Mouse (Mus musculus) kidney, postnatal 36 days (tissue): ENCODE results near the gene Macrod1.
"Not testable (repeated sequence)": the region's sequence is repeated elsewhere in the genome, so short reads cannot be mapped to it uniquely, and the experiment has no call there.

ENCODE experiments used
- DNase-seq, 2 experiments: peaks; one replicate each; pipeline ENCODE4 v3.0.0; 2021 to 2022; ENCODE audit warnings: mixed read lengths in 2 of 2

The Macrod1 gene

GRCm38 (mm10) chr19:7057126-7057721 is 614 bp downstream of the Macrod1 start:
- peak; percentile 71 to 87 for DNase-seq

DNA sequence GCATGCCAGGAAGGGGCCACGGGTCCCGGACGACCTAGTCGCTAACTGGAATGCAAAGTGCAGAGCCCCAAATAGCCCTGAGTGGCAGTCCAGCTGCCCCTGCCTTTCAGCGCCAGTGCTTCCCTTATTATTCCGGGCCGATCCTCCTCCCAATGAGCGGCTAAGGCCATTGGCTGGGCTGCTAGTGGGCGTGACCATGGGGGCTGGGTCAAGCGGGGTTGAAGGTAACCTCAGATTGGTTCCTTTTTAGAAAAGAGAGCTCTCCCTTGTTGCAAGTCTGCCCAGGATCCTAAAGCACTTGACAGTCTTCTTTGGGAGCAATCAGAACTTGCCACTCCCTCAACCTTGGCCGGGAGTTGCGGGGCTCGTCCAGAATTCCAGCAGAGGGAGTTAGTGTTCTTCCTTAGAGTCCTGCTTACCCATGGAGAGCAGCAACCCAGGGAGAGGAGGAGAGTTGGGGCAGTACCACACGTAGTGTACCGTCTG is 1.2 kb downstream of the Macrod1 start:
- DNase-seq = peak; percentile 93

DNA sequence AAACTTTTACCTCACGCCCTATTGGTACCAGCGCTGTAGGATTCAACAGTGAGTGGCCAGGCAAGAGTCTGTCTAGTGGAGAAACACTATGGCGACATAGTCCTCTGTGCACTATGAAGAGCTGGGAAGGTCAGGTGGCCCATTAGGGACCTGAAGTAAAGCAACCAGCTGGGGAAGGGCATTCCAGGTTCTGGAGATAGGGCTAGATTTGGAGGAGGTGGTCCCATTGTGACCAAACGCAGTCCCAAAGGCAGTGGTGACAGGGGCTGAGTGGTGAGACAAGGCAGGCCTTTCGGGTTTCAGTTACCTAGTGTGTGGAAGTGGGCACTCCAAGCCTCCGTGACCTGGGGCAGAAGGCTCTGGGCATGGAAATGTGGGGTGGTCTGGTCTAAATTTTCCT is 1.9 kb downstream of the Macrod1 start:
- DNase-seq = no peak

DNA sequence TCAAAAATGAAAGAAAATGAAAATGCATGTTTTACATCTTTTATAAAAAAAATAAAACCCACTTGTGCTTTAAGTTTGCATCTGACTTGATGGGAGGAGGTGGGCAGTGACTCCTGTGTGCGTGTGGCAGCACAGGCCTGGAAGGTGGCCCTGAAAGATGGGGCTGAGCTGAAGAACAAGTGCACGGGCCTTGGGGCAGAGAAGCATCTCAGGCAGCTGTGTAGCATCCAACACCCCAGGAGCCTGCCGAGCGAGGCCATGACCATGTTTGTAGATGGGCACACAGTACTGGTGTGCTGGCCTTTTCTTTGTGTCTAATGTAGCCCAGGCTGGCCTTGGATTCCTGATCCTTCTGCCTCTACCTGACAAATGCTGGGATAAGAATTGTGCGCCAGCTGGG is 5.5 kb downstream of the Macrod1 start:
- DNase-seq = no peak

- no peak for DNase-seq
These were observed 6.3 kb downstream of the Macrod1 start for GRCm38 (mm10) chr19:7062916-7063315.

DNA sequence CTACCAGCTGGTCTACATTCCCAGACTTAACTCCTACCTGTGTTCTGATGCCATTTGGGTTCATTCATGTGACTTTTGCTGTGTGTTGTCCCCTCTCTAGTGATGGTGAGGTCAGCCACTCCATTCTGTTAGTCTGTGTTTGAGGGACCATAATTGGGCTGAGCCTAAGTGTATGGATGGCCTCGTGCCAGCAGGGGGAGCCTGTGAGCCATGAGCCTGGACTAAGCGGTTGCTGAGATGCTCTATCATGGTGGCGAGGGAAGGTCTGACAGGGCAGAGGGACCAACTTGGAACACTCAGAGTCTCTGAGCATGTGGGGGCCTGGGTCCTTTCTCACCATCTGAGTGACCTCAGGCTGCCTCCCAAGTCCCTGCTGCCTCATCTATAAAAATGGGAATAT is 8.0 kb downstream of the Macrod1 start:
- peak; percentile 81 to 94 for DNase-seq

DNA sequence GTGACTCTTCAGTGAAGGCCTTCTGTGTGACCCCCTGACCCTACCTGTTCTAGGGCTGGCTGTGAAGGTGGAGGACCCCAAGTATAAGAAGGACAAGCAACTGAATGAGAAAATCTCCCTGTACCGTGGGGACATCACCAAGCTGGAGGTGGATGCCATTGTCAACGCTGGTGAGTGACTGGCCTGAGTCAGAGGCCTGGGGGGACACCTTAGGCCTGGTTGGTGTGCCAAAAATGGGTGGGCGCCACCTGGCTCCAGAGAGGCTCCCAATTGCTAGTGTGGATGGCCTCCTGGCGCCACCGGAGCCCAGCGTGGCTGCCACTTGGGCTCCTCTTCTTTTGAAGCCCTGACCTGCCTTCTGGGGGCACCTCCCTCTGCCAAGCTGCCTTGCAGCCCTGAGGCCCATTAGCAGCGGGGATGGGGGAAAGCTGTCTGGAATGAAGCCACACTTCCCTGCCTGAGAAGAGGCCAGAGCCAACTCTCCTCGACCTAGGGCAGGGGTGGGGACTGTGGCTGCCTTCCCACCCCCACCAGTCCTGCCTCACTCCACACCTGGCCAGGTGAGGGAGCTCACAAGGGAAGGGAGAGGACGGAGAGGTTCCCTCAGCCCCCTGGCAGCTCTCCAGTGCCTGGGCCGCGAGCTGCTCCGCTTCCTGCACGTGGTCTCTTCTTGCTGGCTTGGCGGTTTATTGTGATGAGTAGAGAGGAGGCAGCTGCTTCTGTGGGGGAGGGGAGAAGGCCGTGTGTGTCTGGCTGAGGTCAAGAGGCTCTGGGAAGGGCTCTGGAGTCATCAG is 9.6 kb downstream of the Macrod1 start:
- peak; percentile 82 to 83 for DNase-seq

DNA sequence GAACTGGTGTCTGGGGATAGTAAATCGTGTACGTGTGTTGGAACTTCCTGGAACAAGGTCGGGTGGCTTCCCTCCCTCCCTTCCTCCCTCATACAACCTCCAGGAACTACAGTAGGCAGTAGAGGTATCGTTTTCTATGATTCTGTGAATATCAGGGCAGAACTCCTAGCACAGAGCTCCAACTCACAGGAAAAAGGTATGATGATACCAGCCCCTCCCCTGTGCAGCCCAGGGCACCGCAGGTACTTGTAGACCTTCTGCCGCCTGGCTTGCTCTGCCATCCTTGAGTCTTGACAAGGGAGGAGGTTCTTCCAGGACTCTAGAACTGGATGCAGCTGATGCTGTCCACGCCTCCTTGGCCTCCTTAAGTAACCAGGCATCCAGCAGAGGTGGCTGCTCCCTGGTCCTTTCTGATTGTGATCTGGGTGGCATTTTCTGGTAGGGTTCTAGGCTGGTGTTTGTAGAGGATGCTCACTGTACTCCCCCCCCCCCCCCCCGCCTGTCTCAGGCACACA is 10.3 kb downstream of the Macrod1 start:
- DNase-seq = no peak

DNA sequence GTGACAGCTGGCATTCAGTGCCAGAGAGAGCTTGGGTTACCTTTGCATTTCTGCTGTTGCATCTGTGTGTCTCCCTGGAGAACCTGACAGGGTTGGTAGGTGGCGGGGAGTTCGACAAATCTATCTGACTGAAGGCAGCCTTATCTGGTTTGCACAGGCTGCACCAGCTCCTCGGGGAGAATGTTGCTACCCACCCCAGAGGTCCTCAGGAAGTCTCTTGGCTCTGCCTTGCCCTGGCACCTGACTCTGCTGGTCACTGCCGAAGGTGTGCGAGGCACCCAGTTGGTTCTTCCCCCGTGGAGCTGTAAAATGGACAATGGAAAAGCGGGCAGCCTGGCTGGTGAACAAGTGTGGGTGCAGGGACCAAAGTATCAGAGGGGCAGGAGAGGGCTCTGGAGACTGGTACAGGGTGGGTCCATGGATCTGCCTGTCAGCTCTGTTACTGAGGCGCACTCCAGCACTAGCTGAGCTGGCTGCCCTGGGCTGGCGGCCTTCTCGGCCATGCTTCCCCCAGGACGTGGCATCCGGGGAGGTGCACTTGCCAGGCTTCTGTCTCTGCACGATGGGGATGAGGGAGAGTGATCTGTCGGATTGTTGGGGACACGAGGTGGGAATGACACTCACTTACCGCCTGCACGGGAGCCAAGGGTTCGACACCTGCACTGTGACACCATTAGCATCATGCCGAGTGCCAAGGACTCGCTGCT is 10.9 kb downstream of the Macrod1 start:
- DNase-seq = no peak

DNA sequence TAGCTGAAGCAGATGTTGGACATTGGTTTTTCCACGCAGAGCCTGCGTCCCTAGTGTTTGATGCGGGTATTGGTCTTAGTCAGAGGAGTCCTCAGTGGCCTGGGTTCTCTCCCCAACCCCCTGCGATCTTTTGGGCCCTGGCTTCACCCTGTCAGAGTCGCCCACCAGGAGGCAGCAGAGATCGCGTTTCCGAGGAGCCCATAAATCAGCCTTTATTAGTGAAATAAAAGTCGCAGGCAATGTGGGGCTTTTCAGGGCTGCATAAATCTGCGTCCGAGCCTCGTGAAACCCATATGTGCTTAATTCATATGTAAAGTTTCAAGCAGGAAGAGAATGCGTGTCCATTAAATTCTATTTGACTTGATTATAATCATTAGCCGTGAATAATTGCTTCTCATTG is 11.5 kb downstream of the Macrod1 start:
- peak; percentile 71 to 93 for DNase-seq

GRCm38 (mm10) chr19:7068661-7069531 is 12.3 kb downstream of the Macrod1 start:
- DNase-seq = no peak

- no peak for DNase-seq
These were observed 13.5 kb downstream of the Macrod1 start for GRCm38 (mm10) chr19:7069781-7070763.

DNA sequence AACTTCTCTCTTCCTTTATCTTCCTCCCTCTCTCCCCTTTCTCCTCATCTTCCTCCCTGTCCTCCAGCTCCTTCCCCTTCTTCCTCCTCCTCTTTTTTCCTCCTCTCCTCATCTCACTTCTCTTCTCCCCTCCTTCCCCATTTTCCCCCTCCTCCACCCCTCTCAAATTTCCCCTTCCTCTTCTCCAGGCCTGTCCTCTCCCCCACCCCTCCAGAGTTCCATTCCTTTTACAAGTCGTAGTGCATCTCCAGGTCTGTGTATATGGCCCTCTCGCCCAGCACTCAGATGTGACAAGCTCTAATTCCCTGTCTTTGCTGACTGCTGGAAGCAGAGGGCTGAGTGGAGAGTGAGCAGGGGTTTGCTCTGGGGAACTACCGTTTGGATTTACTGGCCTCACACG is 14.2 kb downstream of the Macrod1 start:
- no peak for DNase-seq

GRCm38 (mm10) chr19:7072221-7072620 is 15.6 kb downstream of the Macrod1 start:
- DNase-seq = peak; percentile 52 to 69

DNA sequence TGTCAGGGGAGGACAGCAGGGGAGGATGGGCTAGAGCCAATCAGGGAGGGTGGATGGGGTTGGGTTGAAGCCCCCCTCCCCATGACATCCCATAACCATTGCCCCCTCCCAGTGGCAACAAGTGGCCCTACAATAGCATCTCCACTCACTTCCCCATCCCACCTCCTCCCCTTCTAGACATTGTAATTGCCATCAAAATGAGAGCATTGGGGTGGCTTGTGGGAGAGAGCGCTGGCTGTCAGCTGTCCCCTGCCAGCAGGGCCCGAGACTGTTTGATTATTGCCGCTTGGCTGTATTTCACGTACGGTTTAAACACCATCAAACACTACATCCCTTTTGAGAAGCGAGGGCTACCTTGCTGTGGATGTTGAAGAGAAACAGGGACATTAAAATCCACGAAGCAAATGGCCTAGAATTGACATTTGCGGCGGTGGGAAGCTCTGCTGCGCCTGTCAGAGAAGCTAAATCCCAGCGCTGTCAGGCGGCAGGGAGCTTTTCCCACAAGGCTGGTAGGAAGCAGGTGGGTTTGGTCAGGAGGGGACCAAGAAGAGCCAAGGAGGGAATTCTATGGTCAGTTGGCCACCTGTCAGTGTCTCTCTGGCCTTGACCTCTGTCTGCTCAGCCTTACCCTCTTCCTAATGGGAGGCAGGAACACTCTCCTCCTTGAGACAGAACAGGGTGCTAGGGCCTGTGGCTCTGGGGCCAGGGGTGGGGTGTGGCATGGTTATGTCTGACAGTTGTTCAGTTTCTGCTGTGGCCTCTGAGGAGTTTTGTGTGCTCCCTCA is 17.6 kb downstream of the Macrod1 start:
- DNase-seq = no peak

- not testable (repeated sequence) for DNase-seq
These were observed 18.7 kb downstream of the Macrod1 start for GRCm38 (mm10) chr19:7075336-7075735.

- DNase-seq = no peak
These were observed 21.1 kb downstream of the Macrod1 start for GRCm38 (mm10) chr19:7077666-7078065.

DNA sequence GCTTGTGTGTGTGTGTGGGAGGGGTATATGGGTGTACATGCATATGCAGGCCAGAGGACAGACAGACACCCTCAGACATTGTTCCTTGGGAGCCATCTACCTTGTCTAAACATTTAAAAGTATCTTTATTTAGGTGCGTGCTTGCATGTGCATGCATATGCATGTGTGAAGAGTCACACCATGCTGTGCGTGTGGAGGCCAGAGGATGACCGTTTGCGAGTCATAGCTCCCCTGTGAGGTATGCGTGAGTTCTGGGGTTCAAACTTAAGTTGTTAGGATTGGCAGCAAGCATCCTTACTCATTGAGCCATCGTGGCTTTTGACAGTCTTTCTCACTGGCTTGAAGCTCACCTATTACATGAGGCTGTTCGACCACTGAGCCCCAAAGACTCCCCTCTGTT is 21.7 kb downstream of the Macrod1 start:
- DNase-seq = no peak

DNA sequence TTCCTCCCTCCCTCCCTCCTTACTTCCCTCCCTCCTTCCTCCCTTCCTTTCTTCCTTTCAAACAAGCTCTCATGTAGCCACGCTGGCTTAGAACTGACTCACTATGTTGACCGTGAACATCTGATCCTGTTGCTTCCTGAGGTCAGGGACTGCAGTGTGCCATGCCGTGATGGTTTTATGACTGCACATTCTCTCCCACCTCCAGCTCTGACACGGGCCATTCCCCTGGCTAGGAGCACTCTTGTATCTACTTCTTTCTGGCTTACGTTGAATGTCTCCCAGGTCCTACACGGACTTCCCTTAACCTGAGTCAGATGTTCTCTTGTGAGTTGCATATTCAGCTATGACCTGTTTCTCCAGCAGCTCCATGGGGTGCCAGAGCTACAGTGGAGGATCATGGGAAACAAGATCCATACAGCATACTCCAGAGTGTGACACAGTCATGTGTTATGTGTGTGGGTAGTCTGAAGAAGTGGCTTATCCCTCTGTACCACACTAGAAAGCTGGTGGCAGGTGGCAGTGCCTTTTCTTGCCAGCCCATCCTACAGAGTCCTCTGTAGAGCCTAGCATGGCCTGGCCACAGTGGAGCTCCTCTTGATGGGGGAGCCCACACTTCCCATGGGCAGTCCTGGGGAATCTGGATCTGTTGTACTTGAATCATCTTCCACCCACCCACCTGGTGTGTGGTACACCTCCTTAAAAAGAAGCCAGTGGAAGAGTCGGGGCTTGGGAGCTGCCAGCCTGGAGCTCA is 25.1 kb downstream of the Macrod1 start:
- no peak for DNase-seq
